Mouse (Mus musculus): ENCODE measurements around the gene Slc22a13. TPM values are rescaled to one million over a fixed set of nuclear protein-coding genes. Genes with fewer than 3 reads are reported as not detected.

Slc22a13 gene
- total and polyA plus RNA-seq, 3 experiments = 0.06 TPM; not detected in 2

DNA sequence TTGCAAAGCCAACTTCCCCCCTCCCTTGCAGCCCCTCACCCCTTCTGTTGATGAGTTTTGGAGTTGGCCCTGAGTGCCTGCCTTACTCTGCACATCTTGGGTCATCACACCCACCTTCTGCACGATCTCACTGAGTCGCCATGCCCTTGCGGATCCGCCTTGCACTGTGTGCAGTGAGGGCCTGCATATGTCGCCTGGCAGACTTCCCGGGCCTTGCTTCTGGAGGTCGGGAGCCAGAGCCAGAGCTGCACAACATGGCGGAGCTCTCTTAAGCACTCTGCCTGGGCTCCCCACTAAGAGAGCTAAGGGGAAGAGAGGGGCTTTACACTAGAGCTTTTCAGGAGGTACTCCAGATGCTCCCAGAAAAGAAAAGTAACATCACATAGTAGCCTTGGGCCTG lies 64.2 kb downstream of the Slc22a13 start:
- WGBS = 73% methylated on average over 8 of the region's 8 CpGs
- intact Hi-C loops (cut with DNase I) = no loop called here
- no peak for DNase-seq
- H3K36me3 ChIP-seq (ENCODE audit: control insufficient read depth, insufficient read depth, low read length) = no peaks in the 10 kb centered on the region
- no peak overlapping the region for H3K9ac ChIP-seq (ENCODE audit: low read depth, low read length)
- H3K4me3 ChIP-seq = no peak overlapping the region
- no peaks in the 10 kb centered on the region for H3K79me2 ChIP-seq (replicated peaks; ENCODE audit: control insufficient read depth, insufficient read depth, low read length)
- TF ChIP-seq POLR2A (IDR thresholded peaks at IDR 0.05; ENCODE audit: insufficient read depth, low read depth, low read length) = no peak
- TF ChIP-seq CTCF (IDR thresholded peaks at IDR 0.05) = no peak
- TF ChIP-seq EP300 (IDR thresholded peaks at IDR 0.05; ENCODE audit: insufficient read depth, low read depth, low read length) = no peak
- H3K27ac ChIP-seq = no peak overlapping the region
- no peaks in the 10 kb centered on the region for H3K4me1 ChIP-seq (ENCODE audit: control insufficient read depth, insufficient read depth, low read length)
- no peaks in the 10 kb centered on the region for H3K27me3 ChIP-seq (ENCODE audit: control insufficient read depth, insufficient read depth, low read length)

DNA sequence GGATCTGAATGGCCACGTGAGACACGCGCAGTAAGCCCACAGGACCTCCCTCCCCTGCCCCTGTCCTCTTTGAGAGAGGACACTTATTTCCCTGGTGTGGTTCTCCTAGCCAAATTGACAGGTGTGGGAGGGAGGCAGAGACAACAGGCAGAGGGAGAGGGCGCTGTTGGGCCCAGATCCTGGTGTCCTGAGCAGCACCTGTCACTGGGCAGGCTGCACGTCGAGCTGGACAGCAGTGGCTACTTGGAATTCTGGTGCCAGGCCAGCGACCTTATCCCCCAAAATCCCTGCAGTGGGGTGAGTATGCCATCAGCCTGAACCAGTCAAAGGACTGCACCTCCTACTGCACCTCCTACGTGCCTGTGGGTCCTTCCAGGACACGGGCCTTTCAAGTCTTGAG lies 65.5 kb downstream of the Slc22a13 start:
- H3K36me3 ChIP-seq (ENCODE audit: control insufficient read depth, insufficient read depth, low read length) = no peaks in the 10 kb centered on the region
- TF ChIP-seq POLR2A (IDR thresholded peaks at IDR 0.05; ENCODE audit: insufficient read depth, low read depth, low read length) = no peak
- TF ChIP-seq EP300 (IDR thresholded peaks at IDR 0.05; ENCODE audit: insufficient read depth, low read depth, low read length) = no peak
- TF ChIP-seq CTCF (IDR thresholded peaks at IDR 0.05) = no peak
- no peak overlapping the region for H3K4me3 ChIP-seq
- H3K27me3 ChIP-seq (ENCODE audit: control insufficient read depth, insufficient read depth, low read length) = no peaks in the 10 kb centered on the region
- no peaks in the 10 kb centered on the region for H3K4me1 ChIP-seq (ENCODE audit: control insufficient read depth, insufficient read depth, low read length)
- no peaks in the 10 kb centered on the region for H3K79me2 ChIP-seq (replicated peaks; ENCODE audit: control insufficient read depth, insufficient read depth, low read length)
- DNase-seq = no peak
- WGBS = 75% methylated on average over 9 of the region's 9 CpGs
- no peak overlapping the region for H3K27ac ChIP-seq
- intact Hi-C loops (cut with DNase I) = no loop called here
- H3K9ac ChIP-seq (ENCODE audit: low read depth, low read length) = no peak overlapping the region

Other genes starting within 250 kb of the Slc22a13 start
- gene Vill, start 156.3 kb downstream of the Slc22a13 start, total RNA-seq (2021) = under 1 TPM; 0.20 to 0.34 TPM
- 0.85 and 1.4 TPM in 2 replicates for gene Vill, start 156.3 kb downstream of the Slc22a13 start, polyA plus RNA-seq (2012; rRNA removed)
- 10 to 100 TPM; 14.5 to 16.6 TPM for gene Plcd1, start 115.6 kb downstream of the Slc22a13 start, total RNA-seq (2021)
- 32.2 and 39.4 TPM in 2 replicates for gene Plcd1, start 115.6 kb downstream of the Slc22a13 start, polyA plus RNA-seq (2012; rRNA removed)
- gene Dlec1, start 106.6 kb downstream of the Slc22a13 start, total RNA-seq (2021) = under 1 TPM; 0.13 to 0.32 TPM
- gene Dlec1, start 106.6 kb downstream of the Slc22a13 start, polyA plus RNA-seq (2012; rRNA removed) = 0.20 and 0.82 TPM in 2 replicates
- 1 to 10 TPM; 1.4 to 1.6 TPM for gene Acaa1b, start 52.0 kb downstream of the Slc22a13 start, total RNA-seq (2021)
- 2.2 and 2.4 TPM in 2 replicates for gene Acaa1b, start 52.0 kb downstream of the Slc22a13 start, polyA plus RNA-seq (2012; rRNA removed)
- not detected for gene Gm47289, start 49.9 kb downstream of the Slc22a13 start, total RNA-seq (2021)
- gene Gm47289, start 49.9 kb downstream of the Slc22a13 start, polyA plus RNA-seq (2012; rRNA removed) = not detected in 2 replicates
- gene Oxsr1, start 113.3 kb upstream of the Slc22a13 start, total RNA-seq (2021) = 10 to 100 TPM; 45.6 to 51.7 TPM
- 17.4 and 32.7 TPM in 2 replicates for gene Oxsr1, start 113.3 kb upstream of the Slc22a13 start, polyA plus RNA-seq (2012; rRNA removed)
- gene Acaa1a, start 130.6 kb upstream of the Slc22a13 start, total RNA-seq (2021) = 10 to 100 TPM; 72.4 to 78.5 TPM
- 104 and 107 TPM in 2 replicates for gene Acaa1a, start 130.6 kb upstream of the Slc22a13 start, polyA plus RNA-seq (2012; rRNA removed)
- gene Myd88, start 132.3 kb upstream of the Slc22a13 start, total RNA-seq (2021) = 10 to 100 TPM; 12.1 to 14.8 TPM
- gene Myd88, start 132.3 kb upstream of the Slc22a13 start, polyA plus RNA-seq (2012; rRNA removed) = 12.2 and 14.6 TPM in 2 replicates
- gene Xylb, start 148.3 kb upstream of the Slc22a13 start, total RNA-seq (2021) = under 1 TPM; 0.16 to 0.18 TPM
- gene Xylb, start 148.3 kb upstream of the Slc22a13 start, polyA plus RNA-seq (2012; rRNA removed) = 0.67 and 1.2 TPM in 2 replicates
- gene Slc22a14, start 156.5 kb upstream of the Slc22a13 start, total RNA-seq (2021) = not detected
- gene Slc22a14, start 156.5 kb upstream of the Slc22a13 start, polyA plus RNA-seq (2012; rRNA removed) = 0.35 and 0.78 TPM in 2 replicates
- 1 to 10 TPM; 4.6 to 6.8 TPM for gene Acvr2b, start 193.0 kb upstream of the Slc22a13 start, total RNA-seq (2021)
- 2.2 and 3.1 TPM in 2 replicates for gene Acvr2b, start 193.0 kb upstream of the Slc22a13 start, polyA plus RNA-seq (2012; rRNA removed)
- 1 to 10 TPM; 2.0 to 3.1 TPM for gene Exog, start 235.8 kb upstream of the Slc22a13 start, total RNA-seq (2021)
- gene Exog, start 235.8 kb upstream of the Slc22a13 start, polyA plus RNA-seq (2012; rRNA removed) = 1.7 and 2.8 TPM in 2 replicates

All from heart, adult 2 months (tissue).